Mouse (Mus musculus): ENCODE measurements around the gene Dmac1. TPM values are rescaled to one million over a fixed set of nuclear protein-coding genes. Genes with fewer than 3 reads are reported as not detected.

Dmac1 gene
- 72.5 TPM for polyA plus RNA-seq (2015; fragmentation: Illumina TruSeq; extraction: RNeasy Lipid Tissue Mini Kit (QIAGEN cat#74804); ENCODE audit: insufficient read depth, low replicate concordance)

GRCm38 (mm10) chr4:75278197-75279175, at the start of gene Dmac1:
Gene Dmac1, minus strand, starts transcription at chr4:75278305.

